Mouse (Mus musculus): ENCODE data around the gene Pip4k2c. TPM values are rescaled to one million over a fixed set of nuclear protein-coding genes. Genes with fewer than 3 reads are reported as not detected.
"Not testable (repeated sequence)": the region's sequence is repeated elsewhere in the genome, so short reads cannot be mapped to it uniquely, and the experiment has no call there.

The Pip4k2c gene
- polyA plus RNA-seq, 1 experiment from 2014 or later, result 22.1 TPM

DNA sequence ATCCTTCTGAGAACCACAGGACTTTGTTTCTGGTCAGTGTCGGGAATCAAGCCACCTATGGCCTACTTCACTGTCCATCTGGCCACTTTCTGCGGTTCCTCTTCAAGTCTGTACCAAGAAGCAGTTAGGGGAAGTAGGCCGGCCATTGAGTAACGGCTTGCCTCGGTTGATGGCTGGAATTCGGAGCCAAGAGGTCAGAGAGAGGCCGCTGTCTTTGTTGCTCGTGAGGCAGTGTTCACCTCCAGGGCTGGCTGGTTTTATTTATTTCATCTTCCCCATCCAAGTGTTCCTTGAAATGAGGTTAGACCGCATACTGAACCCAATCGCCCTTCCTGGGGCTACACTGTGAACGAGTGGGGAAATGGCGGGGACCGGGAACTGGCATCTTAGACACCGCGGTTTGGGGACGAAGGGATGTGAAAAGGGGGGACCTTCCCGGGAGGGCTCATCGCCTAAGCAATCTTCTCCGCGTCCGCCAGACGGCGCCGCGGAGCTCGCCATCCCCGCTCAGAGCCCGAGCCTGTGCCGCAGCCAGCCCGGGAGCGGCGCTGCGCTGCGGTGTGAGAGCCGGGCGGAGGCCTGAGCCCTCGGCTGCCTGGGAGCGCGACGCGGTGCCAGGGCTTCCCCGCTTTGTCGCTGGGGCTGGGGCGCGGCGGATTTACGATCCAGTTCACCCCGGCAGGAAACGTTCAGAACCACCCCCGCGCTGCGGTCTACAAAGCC, 46.6 kb downstream of the Pip4k2c start, which contains the start of gene B4galnt1:
Gene B4galnt1, plus strand, starts transcription at position 595 of the 723 bp plus-strand sequence.
- peak within 1 kb of the TSS; percentile 91 for H3K4me2 ChIP-seq
- ATAC-seq (ENCODE audit: low FRiP score), result peak; percentile 88
- peak within 1 kb of the TSS; percentile 91 for H3K27ac ChIP-seq
- no peaks in the 10 kb centered on the region for H3K9me3 ChIP-seq
- H3K27me3 ChIP-seq, result peaks cover 47% of the 10 kb centered on the region
- peak within 1 kb of the TSS; percentile 86 for H3K4me3 ChIP-seq
- peaks cover 14% of the 10 kb centered on the region for H3K36me3 ChIP-seq
- WGBS, result 1% methylated on average over 51 of the region's 52 CpGs
- H3K4me1 ChIP-seq (replicated peaks), result peaks cover 24% of the 10 kb centered on the region
- peak within 1 kb of the TSS; percentile 98 for H3K9ac ChIP-seq

DNA sequence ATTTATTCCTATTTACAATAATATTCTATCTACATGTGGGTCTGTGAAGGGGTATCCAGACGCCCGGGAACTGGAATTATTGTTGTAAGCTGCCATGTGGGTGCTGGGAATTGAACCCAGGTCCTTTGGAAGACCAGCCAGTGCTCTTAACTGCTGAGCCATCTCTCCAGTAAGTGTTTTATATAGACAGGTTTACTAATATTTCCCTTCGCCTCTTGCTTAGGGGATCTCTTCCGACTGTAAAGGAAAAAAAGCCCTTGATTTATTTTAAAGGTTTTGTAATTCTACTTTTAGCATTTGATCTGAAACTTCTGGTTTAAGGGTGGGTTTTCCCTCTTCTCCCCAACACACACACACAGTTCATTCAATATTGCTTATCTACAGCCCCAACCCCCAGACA, 47.2 kb downstream of the Pip4k2c start:
- H3K27ac ChIP-seq, result peak overlapping the region; percentile 91; the same call in 1 of the 2 replicates
- no peaks in the 10 kb centered on the region for H3K9me3 ChIP-seq
- H3K4me1 ChIP-seq (replicated peaks), result peaks cover 23% of the 10 kb centered on the region
- H3K4me3 ChIP-seq, result no peak overlapping the region
- WGBS, result 94% methylated on average over 4 of the region's 4 CpGs
- H3K27me3 ChIP-seq, result peaks cover 41% of the 10 kb centered on the region
- H3K36me3 ChIP-seq, result peaks cover 12% of the 10 kb centered on the region
- peak overlapping the region; percentile 98 for H3K9ac ChIP-seq
- peak overlapping the region; percentile 91; the same call in 1 of the 2 replicates for H3K4me2 ChIP-seq
- ATAC-seq (ENCODE audit: low FRiP score), result no peak

DNA sequence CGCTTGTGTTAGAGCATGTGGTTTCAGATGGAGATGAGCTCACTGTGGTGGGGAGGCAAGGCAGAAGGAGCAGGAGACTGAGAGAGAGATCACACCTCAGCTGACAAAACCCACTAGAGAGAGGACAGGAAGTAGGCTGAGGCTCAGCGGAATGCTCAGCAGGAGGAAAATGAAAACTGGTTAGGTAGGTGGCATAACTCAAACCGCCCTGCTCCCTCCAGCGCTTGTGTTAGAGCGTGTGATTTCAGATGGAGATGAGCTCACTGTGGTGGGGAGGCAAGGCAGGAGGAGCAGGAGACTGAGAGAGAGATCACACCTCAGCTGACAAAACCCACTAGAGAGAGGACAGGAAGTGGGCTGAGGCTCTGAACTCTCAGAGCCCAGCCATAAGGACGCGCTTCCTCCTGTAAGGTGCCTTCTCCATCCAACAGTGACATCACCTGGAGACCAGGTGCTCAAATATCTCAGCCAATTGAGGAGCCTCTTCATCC, 48.6 kb downstream of the Pip4k2c start:
- H3K4me1 ChIP-seq (replicated peaks), result peaks cover 20% of the 10 kb centered on the region
- 52% methylated on average over 7 of the region's 7 CpGs for WGBS
- H3K36me3 ChIP-seq, result not testable (repeated sequence)

DNA sequence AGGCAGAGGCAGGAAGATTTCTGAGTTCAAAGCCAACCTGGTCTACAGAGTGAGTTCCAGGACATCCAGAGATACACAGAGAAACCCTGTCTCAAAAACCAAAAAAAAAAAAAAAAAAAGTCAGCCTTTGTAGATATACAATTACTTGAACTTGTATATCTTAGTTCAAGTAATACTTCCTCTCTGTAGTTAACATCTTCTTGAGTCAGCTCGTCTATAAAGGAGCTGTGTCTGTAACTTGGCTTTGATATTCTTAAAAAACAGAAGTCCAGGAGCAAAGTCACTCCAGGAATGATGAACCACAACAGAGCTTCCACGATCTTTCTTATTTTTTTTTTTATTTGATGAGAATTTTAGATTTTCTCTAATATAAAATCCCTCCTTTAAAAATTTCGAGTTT, 50.7 kb downstream of the Pip4k2c start:
- no peak overlapping the region for H3K4me3 ChIP-seq
- ATAC-seq (ENCODE audit: low FRiP score), result no peak
- no peaks in the 10 kb centered on the region for H3K9me3 ChIP-seq

More for the DNA sequence above, 48.6 kb downstream of the Pip4k2c start:
- not testable (repeated sequence) for H3K9me3 ChIP-seq; H3K4me2 ChIP-seq; H3K4me3 ChIP-seq; ATAC-seq (ENCODE audit: low FRiP score); H3K9ac ChIP-seq; H3K27ac ChIP-seq
- H3K27me3 ChIP-seq, result peaks cover 28% of the 10 kb centered on the region

DNA sequence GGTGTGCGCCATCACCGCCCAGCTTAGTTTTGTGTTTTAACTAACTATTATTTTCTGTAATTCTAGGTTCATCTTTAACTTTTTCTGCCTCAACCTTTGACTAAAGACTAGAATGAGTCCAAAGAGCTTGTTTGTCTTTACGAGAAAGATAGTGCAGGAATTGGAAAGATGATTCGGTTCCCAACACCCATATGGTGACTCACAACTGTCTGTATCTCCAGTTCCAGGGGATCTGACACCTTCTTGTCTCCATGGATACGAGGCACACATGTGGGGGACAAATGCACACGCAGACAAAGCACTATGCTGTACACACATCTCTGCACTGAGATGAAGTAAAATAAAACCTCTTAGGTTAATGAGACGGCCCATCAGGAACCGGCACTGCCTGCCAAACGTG, 51.3 kb downstream of the Pip4k2c start:
- no peak overlapping the region for H3K27ac ChIP-seq

More for the DNA sequence above, 50.7 kb downstream of the Pip4k2c start:
- H3K36me3 ChIP-seq, result no peaks in the 10 kb centered on the region
- no peak overlapping the region for H3K4me2 ChIP-seq
- WGBS, result 84% methylated on average over 3 of the region's 3 CpGs
- no peak overlapping the region for H3K27ac ChIP-seq
- no peak overlapping the region for H3K9ac ChIP-seq
- peaks cover 5% of the 10 kb centered on the region; the same call in 1 of the 2 replicates for H3K4me1 ChIP-seq (replicated peaks)
- peaks cover 10% of the 10 kb centered on the region; the same call in 1 of the 2 replicates for H3K27me3 ChIP-seq

DNA sequence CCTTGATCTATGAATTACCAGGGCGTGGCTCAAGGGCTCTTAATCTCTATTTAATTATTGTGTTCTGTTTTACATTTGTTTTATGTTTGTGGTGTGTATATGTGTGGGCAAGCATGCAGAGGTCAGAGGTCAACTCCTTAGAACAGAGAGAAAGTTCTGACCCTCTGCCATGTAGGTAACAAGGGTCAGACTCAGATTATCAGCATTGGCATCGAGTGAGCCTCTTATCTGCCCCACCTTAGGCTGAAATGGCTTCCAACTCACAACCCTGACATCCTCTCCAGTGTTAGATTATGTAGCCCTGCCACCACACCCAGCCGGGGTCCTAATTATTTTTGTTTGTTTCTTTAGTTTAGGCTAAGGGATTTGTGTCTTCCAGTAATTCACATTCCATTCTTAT, 52.9 kb downstream of the Pip4k2c start:
- H3K27me3 ChIP-seq, result peaks cover 2% of the 10 kb centered on the region; the same call in 1 of the 2 replicates
- no peak for ATAC-seq (ENCODE audit: low FRiP score)
- H3K4me3 ChIP-seq, result no peak overlapping the region
- no peaks in the 10 kb centered on the region for H3K9me3 ChIP-seq
- H3K36me3 ChIP-seq, result no peaks in the 10 kb centered on the region
- WGBS, result 80% methylated on average over 3 of the region's 3 CpGs
- H3K27ac ChIP-seq, result no peak overlapping the region
- no peak overlapping the region for H3K4me2 ChIP-seq
- no peaks in the 10 kb centered on the region for H3K4me1 ChIP-seq (replicated peaks)
- H3K9ac ChIP-seq, result no peak overlapping the region

More for the DNA sequence above, 51.3 kb downstream of the Pip4k2c start:
- 85% methylated on average over 9 of the region's 9 CpGs for WGBS
- H3K27me3 ChIP-seq, result peaks cover 6% of the 10 kb centered on the region; the same call in 1 of the 2 replicates
- ATAC-seq (ENCODE audit: low FRiP score), result no peak
- no peak overlapping the region for H3K9ac ChIP-seq
- peaks cover 5% of the 10 kb centered on the region; the same call in 1 of the 2 replicates for H3K4me1 ChIP-seq (replicated peaks)
- no peak overlapping the region for H3K4me3 ChIP-seq
- no peak overlapping the region for H3K4me2 ChIP-seq
- no peaks in the 10 kb centered on the region for H3K9me3 ChIP-seq
- no peaks in the 10 kb centered on the region for H3K36me3 ChIP-seq

DNA sequence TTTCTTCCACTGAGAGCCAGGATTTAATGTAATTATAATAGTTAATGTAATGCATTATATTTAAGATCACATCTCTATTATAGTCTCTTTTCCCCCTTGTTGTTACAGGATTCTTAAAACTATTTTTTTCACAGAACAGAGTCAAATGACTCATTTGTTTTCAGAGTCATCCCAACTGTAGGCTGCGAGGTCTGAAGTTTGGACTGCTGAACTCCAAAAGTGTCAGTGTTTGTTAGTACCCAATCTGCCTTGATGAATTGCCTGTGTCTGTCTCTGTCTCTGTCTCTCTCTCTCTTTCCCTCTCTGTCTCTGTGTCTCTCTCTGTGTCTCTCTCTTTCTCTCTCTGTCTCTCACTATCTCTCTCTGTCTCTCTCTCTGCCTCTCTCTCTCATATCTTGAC, 54.9 kb downstream of the Pip4k2c start:
- Histone ChIP-seq H3K4me3 (no peak overlapping the region), H3K9ac (no peak overlapping the region), H3K4me2 (no peak overlapping the region), H3K27ac (no peak overlapping the region), H3K27me3 (no peaks in the 10 kb centered on the region), H3K4me1 (replicated peaks) (no peaks in the 10 kb centered on the region), H3K9me3 (no peaks in the 10 kb centered on the region), H3K36me3 (no peaks in the 10 kb centered on the region)
- WGBS, result 86% methylated on average over 1 of the region's 1 CpGs
- no peak for ATAC-seq (ENCODE audit: low FRiP score)

DNA sequence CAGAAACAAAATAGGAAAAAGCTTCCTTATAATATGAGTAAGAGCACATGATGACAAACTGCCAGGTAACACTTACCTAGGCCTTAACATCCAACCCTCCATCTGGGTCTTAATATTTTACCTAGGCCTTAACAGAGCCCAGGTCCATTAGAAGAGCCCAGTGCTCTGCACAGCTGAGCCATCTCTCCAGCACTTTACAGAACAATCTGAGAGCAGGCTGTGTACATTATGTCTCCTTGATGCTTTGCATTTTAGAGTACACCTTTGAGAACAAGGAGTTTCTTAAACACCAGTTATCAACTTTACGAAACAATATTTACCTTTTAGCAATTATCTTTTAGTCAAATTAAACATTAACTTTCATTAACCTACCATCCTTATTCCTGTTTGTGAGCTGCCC, 55.3 kb downstream of the Pip4k2c start:
- no peak overlapping the region for H3K4me2 ChIP-seq
- no peaks in the 10 kb centered on the region for H3K36me3 ChIP-seq
- H3K4me1 ChIP-seq (replicated peaks), result no peaks in the 10 kb centered on the region
- H3K27ac ChIP-seq, result no peak overlapping the region
- H3K4me3 ChIP-seq, result no peak overlapping the region
- no peak for ATAC-seq (ENCODE audit: low FRiP score)
- no peaks in the 10 kb centered on the region for H3K9me3 ChIP-seq
- no peaks in the 10 kb centered on the region for H3K27me3 ChIP-seq
- H3K9ac ChIP-seq, result no peak overlapping the region
- 93% methylated on average over 1 of the region's 1 CpGs for WGBS

DNA sequence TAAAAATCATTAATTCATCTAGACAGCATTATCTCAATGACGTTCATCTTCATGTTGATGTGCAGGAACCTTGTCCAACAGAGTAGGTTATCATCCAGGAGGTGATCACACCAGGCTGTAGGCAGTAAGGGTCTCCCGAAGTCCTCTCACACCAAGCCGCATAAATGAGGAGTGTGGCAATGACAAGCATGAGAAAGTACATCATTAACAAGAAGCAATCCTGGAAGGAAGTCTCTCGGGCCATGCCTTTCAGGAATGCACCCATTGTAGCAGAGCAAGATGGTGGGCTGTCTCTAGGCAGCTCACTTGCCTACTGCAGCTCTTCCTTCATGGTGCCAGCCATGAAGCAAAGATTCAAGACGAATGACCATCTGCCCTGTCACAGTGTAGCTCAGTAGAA, 56.7 kb downstream of the Pip4k2c start:
- Histone ChIP-seq H3K4me3 (no peak overlapping the region), H3K9me3 (no peaks in the 10 kb centered on the region), H3K36me3 (no peaks in the 10 kb centered on the region), H3K27me3 (no peaks in the 10 kb centered on the region), H3K4me1 (replicated peaks) (no peaks in the 10 kb centered on the region), H3K27ac (no peak overlapping the region), H3K4me2 (no peak overlapping the region), H3K9ac (no peak overlapping the region)
- 87% methylated on average over 5 of the region's 5 CpGs for WGBS
- ATAC-seq (ENCODE audit: low FRiP score), result no peak

DNA sequence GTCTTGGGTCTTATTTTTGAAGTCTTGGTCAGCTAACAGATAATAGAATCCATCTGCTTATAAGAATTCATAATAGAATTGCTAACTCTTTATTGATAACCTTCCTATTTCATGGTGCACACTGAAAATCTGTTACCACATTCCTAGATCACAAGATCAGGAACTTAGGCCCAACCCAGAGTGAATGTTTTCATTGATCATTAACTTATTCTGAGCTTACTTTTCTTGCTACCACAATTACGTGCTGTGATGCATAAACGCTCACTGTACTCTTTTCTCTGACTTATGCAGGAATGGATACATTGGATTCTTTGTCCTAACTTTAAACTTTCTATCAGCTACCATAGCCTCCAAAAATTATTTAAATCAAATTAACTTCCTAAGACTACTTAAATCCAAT, 57.1 kb downstream of the Pip4k2c start:
- no peaks in the 10 kb centered on the region for H3K36me3 ChIP-seq
- 94% methylated on average over 2 of the region's 2 CpGs for WGBS
- ATAC-seq (ENCODE audit: low FRiP score), result no peak
- no peaks in the 10 kb centered on the region for H3K9me3 ChIP-seq
- no peak overlapping the region for H3K4me3 ChIP-seq
- H3K27me3 ChIP-seq, result no peaks in the 10 kb centered on the region
- H3K9ac ChIP-seq, result no peak overlapping the region
- H3K4me2 ChIP-seq, result no peak overlapping the region
- no peak overlapping the region for H3K27ac ChIP-seq
- H3K4me1 ChIP-seq (replicated peaks), result no peaks in the 10 kb centered on the region

DNA sequence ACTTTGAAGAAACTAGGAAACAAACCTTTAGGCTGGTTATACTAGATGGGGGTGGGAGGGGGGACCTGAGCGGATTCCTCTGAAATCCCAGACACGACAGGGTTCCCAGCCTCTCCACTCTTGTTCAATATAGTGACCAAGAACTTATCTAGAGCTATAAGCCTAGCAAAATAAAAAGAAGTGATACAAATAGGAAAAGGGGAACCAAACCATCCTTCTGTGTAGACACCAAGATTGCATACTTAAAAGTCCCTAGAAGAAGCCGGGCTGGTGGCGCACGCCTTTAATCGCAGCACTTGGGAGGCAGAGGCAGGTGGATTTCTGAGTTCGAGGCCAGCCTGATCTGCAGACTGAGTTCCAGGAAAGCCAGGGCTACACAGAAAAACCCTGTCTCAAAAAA, 58.1 kb downstream of the Pip4k2c start:
- Histone ChIP-seq H3K4me2 (no peak overlapping the region), H3K27me3 (no peaks in the 10 kb centered on the region), H3K9me3 (no peaks in the 10 kb centered on the region), H3K27ac (no peak overlapping the region), H3K9ac (no peak overlapping the region), H3K4me1 (replicated peaks) (no peaks in the 10 kb centered on the region), H3K36me3 (no peaks in the 10 kb centered on the region), H3K4me3 (no peak overlapping the region)
- WGBS, result 97% methylated on average over 7 of the region's 7 CpGs
- no peak for ATAC-seq (ENCODE audit: low FRiP score)

DNA sequence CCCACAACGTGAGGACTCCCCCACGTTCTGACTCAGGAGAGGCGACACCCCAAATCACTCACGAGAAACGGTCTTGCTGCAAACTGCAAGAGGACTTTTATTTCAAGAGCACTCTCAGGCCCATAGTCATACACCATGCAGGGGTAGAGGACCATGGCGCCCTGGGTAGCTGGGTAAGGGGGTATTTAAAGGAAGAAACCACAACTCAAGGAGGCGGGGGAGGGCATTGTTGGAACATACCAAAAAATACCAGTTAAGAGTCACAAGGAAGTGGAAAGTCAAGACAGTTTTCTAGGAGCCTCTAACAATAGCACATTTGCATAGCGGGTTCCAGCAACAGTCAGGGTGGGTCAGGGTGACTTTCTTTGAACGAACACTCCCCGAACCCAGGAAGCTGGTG, 58.8 kb downstream of the Pip4k2c start:
- not testable (repeated sequence) for ATAC-seq (ENCODE audit: low FRiP score); H3K9me3 ChIP-seq; H3K9ac ChIP-seq; H3K4me2 ChIP-seq; H3K27me3 ChIP-seq; H3K36me3 ChIP-seq; H3K4me1 ChIP-seq (replicated peaks); H3K4me3 ChIP-seq; H3K27ac ChIP-seq
- WGBS, result 89% methylated on average over 10 of the region's 10 CpGs

DNA sequence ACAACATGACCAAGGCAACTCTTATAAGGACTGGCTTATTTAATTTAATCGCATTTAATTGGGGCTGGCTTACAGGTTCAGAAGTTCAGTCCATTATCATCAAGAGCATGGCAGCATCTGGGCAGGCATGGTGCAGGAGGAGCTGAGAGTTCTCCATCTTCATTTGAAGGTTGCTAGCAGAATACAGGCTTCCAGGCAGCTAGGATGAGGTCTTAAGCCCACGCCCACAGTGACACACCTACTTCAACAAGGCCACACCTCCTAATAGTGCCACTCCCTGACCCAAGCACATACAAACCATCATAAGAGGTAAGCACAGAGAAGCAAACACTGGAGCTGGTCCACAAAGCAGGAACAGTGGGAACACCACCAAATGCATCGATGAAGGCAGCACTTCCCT, 60.2 kb downstream of the Pip4k2c start:
- H3K9me3 ChIP-seq; H3K4me2 ChIP-seq; H3K27me3 ChIP-seq; H3K4me1 ChIP-seq (replicated peaks); H3K9ac ChIP-seq; H3K36me3 ChIP-seq; H3K4me3 ChIP-seq; ATAC-seq (ENCODE audit: low FRiP score); H3K27ac ChIP-seq: not testable (repeated sequence)
- 84% methylated on average over 3 of the region's 3 CpGs for WGBS
